Mouse (Mus musculus) neural tube, embryonic 10.5 days (tissue): ENCODE data around the gene Olfr316.

Source experiments
- DNase-seq: peaks from one replicate; pipeline ENCODE4 v3.0.0-alpha.2; 2017; ENCODE audit warnings: low spot score; ENCODE audit errors: extremely low spot score

The Olfr316 gene

GRCm38 (mm10) chr11:58804393-58804792, 51.9 kb downstream of the Olfr316 start:
- no peak for DNase-seq
